Mouse (Mus musculus): ENCODE data around the gene Cachd1.
A peak's percentile ranks its signal among the peaks of the same experiment; 100 is the strongest.

Cachd1 gene

DNA sequence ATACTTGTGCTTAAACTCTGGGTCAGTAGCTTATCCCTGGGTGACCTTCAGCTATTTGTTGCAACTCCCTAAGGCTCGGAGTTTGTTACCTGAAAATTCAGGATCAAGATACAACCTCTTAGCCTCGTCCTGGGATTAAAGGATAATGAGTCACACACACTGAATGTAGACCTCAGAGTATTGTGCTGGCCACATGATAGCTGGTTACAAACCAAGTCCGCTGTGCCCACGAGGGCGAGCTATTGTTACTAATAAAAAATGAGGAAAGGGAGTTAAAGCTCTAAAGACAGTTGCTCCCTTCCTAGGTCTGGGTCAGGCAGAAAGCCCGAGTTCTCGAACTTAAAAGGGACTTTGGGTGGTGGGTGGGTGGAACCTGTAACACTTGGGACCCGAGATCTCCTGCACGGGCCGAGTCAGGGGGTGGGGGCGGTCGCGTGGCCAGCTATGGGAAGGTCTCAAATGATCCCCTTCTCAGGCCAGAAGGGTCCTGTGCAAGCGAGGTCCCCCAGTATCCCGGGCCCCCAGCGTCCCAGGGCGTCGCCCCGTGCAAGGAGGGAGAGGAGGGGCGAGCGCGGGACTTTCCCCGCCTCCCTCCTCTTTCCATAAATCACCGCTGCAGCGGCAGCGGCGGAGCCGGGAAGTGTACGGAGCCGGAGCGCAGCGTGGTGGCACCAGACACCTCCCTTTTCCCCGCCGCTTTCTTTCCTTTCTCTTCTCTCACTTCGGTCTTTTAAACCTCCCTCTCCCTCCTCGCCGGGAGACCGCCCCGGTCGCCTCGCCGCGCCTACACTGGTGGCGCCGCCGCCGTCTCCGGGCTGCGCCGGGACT is at the start of gene Cachd1:
TSS of gene Cachd1 (plus strand) at position 633 of the 828 bp plus-strand sequence.
- peak; percentile 90 for DNase-seq (ENCODE audit: low read depth)

DNA sequence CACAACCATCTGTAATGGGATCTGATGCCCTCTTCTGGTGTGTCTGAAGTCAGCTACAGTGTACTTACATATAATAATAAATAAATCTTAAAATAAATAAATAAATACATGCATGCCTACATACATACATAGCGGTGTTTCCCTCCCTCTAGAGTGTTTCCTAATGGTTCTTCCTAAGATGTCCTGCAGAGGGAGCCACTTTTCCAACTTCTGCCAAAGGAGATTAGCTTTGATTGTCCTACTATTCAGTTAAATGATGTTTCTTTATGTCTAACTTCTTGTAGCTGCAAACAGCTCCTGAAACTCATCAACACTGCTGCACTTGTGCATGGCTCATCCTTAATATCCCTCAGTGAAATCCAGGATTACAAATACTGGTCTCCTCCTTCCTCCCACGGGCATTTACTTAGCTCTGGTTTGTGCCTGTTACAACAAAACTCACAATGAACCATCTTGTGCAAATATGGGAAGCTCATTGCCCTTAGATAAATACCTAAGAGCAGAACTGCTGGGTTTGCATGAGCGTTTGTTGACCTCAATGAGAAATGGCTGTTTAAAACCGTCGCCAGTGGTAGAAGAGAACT is 47.5 kb upstream of the Cachd1 start:
- DNase-seq (ENCODE audit: low read depth) = peak; percentile 39

DNA sequence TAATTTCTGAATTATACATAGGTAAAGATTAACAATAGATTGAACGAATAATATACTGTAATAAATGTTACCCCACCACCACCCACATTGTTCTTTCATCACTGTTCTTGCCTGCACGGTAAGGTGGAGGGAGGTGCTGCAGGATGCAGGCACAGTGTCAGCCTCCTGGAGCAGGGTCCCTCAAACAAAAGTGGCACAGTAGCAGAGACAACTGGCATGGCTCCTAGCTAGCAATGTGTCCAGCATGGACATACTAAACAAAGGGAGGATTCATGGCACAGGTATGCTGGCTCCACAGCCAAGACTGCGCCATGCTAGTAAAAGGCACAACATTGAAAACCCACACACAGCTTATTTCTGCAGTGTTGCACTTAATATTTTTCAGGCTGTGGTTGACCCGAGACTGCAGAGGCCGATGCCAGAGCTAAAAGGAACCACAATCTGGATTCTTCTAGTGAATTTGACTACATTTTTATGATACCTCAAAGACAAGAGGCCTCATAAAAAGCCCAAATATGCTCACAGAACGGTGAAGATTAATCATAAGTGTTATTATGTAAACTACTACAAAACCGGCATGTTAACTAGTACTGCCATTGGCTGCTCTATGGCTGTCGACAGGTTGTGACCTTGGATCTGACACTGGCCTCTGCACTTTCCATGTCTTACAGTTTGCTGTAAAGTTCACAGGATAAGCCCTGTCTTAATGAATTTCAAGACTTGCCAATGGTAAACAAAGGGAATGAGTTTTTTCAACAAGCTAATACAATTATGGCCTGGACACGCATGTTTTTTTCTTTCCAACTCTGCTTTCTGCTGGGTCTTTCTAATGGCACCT is 41.2 kb upstream of the Cachd1 start:
- DNase-seq (ENCODE audit: low read depth) = no peak

DNA sequence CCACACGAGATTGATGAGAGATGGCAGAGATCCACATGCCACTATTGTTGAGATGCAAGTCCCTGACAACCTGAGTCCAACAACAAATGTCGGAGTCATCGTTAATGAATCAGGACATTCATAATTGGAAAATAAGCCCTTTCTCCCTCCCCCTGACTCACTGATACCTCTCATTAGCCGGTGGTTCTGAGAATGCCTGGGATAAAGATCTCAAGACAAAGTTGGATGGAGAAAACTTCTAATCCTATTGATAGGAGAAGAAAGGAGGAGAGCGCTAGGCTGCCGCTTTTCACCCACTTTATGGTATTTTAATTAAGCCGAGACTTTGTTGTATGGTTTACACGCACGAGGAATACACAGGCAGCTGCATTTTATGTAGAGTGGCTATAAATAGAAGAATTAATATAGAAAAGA is 40.5 kb upstream of the Cachd1 start:
- no peak for DNase-seq (ENCODE audit: low read depth)

DNA sequence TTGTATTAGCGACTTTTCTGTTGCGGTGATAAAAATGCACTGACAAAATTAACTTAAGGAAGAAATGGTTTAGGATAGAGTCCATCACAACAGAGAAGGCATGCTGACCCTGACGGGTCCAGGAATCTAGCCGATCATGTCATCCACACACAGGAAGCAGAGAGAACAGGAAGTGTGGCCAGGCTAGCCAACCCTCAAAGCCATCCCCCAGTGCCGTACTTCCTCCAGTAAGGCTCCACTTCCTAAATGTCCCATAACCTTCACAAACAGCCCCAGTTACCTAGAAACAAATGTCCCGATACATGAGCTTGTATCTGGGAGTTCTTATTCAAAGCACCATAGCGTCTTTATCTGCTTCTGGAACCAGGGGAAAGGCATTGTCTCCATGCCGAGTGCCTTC is 32.9 kb upstream of the Cachd1 start:
- DNase-seq (ENCODE audit: low read depth) = no peak

DNA sequence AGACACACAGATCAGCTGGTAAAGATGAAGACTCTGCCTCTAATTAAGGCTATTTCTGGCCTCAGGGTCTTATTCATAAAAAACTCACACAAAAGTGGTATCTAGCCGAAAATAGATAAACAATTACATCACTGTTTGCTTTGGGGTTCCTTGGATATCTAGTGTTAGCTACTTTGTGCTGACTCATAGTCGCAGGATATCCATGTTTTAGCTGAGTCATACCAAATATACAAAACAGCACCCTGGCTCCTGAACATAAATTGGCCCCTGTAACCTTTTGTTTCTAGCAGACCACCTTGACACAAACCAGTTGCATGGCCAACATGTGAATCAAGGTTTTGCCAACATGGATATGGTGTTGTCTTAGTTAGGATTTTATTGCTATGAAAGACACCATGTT is 24.2 kb upstream of the Cachd1 start:
- peak; percentile 43 for DNase-seq (ENCODE audit: low read depth)

DNA sequence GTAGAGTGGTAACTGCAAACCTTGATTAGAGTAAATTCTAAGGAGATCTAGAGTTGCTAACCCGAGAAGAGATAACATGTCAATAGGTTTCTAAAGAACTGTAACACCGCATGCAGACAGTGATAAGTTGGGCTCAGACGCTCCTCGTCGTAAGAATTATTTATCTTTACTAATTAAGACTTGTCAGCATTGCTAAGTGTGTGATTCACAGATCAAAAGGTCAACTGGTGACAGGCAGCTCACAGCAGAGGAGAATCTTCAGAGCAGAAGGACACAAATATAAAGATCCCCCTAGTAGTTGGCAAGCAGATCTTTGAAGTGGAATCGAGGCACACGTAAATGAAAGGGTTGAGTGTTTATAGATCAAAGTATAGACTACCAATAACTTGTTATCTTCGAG is 20.8 kb upstream of the Cachd1 start:
- no peak for DNase-seq (ENCODE audit: low read depth)

DNA sequence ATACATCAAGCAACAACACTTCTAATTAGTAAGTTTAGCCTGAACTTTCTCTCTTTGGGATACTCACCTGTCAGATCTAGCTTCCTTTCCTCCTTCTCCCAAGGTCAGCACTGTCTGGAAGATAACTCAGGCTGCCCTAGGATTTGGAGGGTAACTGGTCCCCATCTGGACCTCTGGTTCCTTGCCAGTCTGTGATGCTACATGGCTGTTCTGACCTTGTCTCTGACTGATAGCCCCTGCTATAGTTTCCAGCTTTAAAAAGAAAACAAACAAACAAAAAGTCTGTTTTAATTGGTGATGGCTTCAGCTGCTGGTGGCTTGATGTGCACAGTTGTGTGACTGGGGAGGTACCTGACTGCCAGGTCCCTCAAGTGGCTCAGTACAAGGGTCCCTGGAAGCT is 20.0 kb upstream of the Cachd1 start:
- DNase-seq (ENCODE audit: low read depth) = no peak

DNA sequence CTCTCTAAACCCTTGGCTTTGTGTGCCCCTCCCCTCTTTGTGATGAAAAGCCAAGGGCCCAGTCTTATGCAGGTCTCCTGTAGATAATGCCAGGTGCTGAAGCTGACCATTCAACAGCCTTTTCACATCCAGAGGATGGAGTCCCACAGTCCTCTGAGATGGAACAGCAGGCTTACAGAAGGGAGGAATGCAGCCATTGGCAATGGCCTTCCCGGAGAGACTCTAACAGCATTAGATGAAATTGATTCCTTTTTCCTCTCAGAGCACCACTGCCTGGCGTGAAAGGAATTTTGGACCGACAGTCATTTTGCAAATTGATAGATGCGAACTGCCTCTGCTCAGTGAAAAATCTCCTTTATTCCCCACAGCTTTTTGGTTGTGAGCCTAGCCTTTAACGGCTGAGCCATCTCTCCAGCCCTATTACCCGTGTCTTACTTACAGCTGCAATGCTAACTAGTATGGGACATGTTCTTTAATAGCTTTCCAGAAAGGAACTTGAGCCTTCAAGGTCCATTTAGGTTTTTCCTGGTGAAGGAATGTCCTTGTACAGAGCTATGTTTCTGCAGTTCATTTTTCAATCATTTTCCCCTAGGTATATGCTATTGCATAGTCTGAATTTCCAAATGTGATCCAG is 18.1 kb upstream of the Cachd1 start:
- DNase-seq (ENCODE audit: low read depth) = no peak

DNA sequence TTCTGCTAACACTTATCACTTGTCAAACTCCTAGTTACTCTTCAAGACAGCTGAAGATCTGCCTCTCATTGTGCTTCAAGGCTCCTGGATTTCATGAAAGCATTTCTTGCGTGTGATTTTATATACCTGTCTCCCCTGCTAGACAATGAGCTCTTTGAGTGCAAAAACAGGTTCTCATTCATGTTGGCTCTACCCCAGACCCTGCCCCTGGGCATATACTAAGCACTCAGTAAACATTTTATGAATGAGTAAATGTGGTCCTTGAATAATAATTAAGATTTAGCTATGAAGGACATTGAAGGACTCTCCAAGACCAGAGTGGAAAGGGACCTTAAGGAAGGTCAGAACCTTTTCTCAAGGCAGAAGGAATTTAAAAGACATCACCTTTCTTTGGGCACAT is 16.9 kb upstream of the Cachd1 start:
- no peak for DNase-seq (ENCODE audit: low read depth)

DNA sequence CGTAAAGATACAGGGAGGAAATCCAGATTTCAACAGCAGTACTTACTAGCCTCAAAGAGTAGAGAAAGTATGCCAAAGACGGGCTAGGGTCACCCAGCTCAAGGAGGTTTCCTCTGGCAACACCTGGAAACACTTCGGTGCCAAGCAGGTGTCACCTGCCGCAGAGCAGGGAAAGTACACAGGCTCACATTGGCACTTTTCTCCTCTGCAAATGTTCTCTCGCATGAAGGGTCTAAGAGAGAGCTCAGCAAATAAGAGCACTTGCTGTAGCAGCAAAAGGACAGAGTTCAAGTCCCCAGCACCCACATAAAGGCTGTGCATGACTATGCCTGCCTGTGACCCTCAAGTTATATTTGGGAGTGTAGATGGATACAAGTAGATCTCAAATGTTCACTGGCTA is 16.1 kb upstream of the Cachd1 start:
- DNase-seq (ENCODE audit: low read depth) = no peak

DNA sequence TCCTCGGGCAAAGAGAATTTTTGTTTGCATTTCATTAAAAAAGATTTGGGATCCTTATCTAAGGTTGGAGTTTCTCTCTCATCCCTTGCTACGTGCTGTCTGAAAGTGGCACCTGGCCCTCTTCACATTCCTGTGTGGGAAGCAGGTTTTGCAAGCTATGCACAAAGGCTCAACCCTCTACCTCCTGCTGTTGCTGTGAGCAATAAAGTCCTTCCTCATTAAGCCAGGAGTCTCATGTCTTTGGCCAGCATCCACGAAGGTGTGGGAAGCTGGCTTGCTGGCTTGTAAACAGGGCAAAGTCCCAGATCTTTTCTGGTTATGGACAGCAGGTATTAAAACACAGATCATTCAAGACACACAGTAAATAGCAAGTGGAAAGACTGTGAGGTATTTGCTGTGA is 7.9 kb upstream of the Cachd1 start:
- DNase-seq (ENCODE audit: low read depth) = no peak

DNA sequence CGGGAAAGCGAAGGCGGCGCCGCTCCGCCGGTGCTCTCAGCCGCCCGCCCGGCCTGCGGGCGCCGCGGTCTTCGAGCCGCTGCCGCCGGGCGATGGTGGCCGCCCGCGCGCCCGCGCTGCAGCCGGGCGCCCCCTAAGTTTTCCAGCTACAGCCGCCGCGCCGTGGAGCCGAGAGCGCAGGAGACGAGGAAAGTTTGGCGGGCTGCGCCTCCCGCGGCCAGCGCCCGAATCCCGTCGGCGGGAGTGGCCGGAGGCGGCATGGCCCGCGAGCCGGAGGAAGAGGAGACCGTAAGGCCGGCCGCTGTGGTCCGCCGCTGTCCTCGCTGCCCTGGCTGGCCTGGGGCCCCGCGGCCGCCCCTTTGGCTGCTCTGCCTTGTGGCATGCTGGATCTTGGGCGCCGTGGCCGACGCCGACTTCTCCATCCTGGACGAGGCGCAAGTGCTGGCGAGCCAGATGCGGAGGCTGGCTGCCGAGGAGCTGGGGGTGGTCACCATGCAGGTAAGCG is 448 bp downstream of the Cachd1 start:
- peak; percentile 84 for DNase-seq (ENCODE audit: low read depth)

DNA sequence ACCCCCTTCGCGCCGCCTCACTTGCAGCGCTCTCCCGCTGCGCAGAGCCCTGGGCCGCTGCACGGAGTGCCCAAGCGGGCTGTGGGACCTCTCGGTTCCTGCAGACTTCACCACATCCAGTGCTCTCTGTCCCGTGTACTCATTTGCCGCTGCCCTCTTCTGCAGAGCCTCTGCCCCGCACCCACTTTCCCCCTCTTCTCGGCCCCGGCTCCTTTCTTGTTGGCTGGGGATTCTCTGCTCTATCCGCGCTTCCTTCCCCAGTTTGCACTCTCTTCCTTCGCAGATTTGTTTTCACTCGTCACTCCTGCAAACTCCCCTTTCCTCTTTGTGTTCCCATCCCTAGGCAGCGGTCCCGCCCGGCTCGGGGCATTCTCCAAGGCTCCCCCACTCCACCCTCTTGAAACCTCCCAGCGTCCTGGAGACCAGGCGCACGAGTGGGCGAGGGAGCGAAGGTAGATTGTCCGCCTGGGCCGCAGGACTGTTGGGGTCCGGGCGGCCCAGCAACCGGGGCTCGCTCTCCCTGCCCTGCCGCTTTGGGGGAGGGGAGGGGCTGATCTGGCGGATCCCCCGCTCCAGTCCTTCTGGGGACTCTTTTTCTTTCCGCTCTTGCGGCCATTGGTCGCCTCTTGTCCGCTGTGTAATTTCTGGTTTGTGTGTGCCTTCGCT is 1.0 kb downstream of the Cachd1 start:
- DNase-seq (ENCODE audit: low read depth) = peak; percentile 58

DNA sequence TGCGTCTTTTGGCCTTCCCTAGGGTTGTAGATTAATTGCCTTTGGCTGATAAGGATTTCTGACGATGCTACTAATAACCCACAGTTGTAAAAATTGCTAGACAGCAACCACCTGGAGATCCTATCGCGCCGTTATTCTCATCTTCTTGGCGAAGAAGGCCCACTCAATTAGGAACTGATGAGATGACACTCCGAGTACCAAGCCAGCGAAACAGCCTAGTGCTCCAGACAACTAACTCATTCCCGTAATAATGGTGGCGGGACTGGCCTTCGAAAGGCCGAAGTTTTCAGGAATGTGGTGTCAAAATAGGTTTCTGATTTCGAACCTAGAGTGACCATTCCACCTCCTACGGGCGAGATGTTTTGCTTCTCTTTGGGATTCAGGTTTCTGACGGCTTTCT is 1.6 kb downstream of the Cachd1 start:
- DNase-seq (ENCODE audit: low read depth) = peak; percentile 48

DNA sequence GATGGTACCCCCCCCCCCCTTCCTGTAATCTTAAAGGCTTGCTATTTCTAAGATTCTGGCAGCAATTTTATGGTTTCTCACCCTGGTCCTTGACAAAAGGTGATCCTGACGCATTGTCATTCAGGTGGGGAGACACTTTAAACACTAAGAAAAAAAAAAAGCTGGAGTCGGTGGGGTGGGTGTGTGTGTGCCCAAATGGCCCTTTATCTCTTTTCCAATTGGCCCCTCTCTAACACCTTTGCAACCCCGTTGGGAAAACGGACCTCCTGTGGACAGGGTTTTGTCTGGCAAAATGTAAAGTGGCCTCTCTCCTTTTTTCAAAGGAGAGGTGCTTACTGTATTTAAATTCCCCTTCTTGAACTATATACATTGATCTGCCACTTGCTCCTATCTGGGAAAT is 2.5 kb downstream of the Cachd1 start:
- DNase-seq (ENCODE audit: low read depth) = no peak

DNA sequence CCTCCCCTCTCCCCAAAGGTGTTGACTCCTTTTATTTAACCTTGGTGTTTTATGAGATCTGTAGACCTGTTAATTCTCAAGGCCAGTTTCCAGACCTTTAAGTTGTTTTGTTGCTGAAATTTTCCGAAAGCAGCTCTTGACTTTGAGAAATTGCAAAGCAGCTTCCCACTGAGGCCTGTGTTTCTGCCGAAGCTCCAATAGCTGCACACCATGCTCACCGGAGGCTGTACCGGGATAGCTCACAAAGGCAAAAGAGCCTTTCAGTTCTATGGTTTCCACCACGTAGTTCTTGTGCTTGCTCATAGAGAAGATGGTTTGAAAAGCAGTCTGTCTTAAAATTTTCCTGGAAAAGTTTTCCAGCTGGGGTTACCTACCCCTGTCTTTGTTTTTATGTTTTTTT is 3.2 kb downstream of the Cachd1 start:
- DNase-seq (ENCODE audit: low read depth) = no peak

DNA sequence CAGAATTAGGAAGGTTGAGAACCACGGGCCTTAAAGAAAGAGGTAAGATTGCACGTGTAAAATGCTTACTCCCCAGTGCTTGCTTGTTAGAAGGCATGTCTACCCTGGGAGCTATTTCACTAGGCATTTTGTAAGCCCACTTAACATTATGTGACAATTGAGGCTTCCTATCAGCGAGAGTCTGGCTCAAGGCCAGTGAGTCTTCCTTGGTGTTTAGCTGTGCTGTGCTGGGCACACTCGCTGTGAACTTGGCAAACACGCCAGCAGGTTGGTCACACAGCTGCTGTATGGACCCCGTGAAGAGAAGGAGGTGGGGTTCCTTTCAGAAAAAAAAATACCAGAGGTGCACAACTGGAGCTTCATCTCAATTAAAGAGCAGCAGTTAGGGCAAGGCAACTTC is 4.4 kb downstream of the Cachd1 start:
- no peak for DNase-seq (ENCODE audit: low read depth)

DNA sequence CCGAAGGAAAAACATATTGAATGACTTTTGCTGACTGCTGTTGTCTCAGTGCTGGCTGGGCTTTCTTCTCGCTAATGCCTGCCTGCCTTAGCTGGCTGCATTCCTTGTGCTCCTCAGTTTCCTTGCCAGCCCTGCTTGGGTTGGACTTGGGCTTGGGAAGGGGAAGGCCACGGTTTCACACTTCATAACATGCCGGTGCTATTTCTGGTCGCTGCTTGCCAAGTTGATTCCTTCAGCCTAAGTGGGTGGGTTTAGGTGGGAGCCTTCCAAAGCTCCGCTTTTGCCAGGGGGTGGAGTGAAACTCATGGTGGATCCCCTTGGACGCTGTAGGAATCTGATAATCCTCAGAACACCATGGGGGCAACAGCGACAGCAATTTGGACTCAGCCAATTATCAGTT is 5.9 kb downstream of the Cachd1 start:
- DNase-seq (ENCODE audit: low read depth) = no peak

DNA sequence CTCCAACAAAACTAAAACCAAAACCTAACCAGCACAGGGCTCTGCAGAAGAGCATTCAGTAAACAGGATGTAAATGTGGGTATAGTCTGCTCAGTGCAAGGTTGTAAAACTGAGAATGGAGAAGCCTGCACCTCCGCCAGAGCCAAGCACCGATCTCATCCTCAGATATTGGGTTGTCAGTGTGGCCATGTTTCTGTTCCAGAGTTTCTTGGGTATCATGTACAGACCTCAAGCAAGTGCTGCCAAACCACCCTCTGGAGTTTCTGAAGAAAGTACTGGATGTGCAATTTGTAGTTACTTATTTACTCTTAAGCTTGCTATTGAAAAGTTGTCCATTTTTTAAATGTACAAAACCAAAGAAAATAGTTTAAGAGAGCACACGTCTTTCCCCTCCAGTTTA is 6.4 kb downstream of the Cachd1 start:
- no peak for DNase-seq (ENCODE audit: low read depth)

DNA sequence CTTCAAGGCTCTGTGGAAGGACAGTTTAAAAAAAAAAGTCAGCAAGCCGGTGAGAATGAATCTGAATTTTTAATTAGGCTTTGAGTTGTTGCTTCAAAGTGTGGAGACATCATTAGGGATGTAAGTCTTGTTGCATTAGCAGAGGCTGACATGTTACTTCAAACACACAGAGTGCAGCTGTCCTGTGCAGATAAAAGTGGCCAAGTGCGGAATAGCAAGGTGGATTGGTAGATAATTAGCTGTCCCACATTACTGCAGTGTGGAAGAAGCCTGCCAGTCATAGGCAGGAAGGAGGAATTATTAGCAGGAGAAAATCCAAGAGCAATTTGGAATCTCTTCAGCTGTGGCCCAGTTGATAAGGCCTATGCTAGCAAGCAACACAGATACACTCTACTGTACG is 10.7 kb downstream of the Cachd1 start:
- no peak for DNase-seq (ENCODE audit: low read depth)

DNA sequence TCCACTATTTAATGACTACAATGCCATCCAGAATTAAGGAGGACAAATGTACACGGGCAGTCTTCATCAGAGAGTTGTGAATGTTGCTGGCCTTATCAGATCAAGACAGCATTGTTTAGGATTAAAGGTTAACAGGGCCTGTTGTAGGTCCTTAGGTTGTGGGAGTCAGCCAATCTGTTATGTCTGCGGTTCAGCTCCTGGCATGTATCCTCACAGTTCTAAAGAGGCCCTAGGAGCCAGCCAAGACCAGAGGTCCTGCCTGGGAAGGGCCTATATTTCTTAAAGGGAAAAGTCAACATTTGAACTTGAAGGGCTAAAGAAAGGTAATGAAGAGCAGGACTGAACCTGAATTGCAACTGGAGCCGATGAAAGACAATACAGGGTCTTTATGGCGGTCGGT is 13.7 kb downstream of the Cachd1 start:
- no peak for DNase-seq (ENCODE audit: low read depth)
